Mouse (Mus musculus) ES-E14 (cell line): ENCODE data around the gene Alg12. TPM values are rescaled to one million over a fixed set of nuclear protein-coding genes. Genes with fewer than 3 reads are reported as not detected.

Source experiments
- DNase-seq: peaks from one replicate; pipeline ENCODE4 v3.0.0-alpha.2; 2013; ENCODE audit warnings: low read depth, low spot score
- H3K27ac ChIP-seq: 2 replicates; pipeline ENCODE4 v1.5.1; 2012; ENCODE audit warnings: low read depth, mild to moderate bottlenecking, low read length, moderate library complexity, mixed read lengths; ENCODE audit not compliant: poor library complexity, insufficient read depth, severe bottlenecking
- H3K36me3 ChIP-seq: 2 replicates; pipeline ENCODE4 v1.6.1; 2012; ENCODE audit warnings: mild to moderate bottlenecking, low read length, moderate library complexity, mixed read lengths; ENCODE audit not compliant: control insufficient read depth, poor library complexity, insufficient read depth, severe bottlenecking
- H3K4me1 ChIP-seq, 2 experiments: fragments of 150-350 bp in 1 of 2; sonication (generic) in 1 of 2; 2 replicates each; pipeline ENCODE4 v1.6.1; 2012; ENCODE audit warnings: low read length in 2 of 2, mild to moderate bottlenecking in 1 of 2, mixed read lengths in 1 of 2; ENCODE audit not compliant: control insufficient read depth in 2 of 2, insufficient read depth in 2 of 2, poor library complexity in 1 of 2
- H3K4me3 ChIP-seq, 2 experiments: fragments of 150-350 bp in 1 of 2; sonication (generic) in 1 of 2; 2 replicates each; pipeline ENCODE4 v1.5.1; 2012; ENCODE audit warnings: low read length in 2 of 2, low read depth in 1 of 2, mild to moderate bottlenecking in 1 of 2, mixed read lengths in 1 of 2; ENCODE audit not compliant: insufficient read depth in 1 of 2, poor library complexity in 1 of 2, severe bottlenecking in 1 of 2
- H3K9ac ChIP-seq: 2 replicates; pipeline ENCODE4 v1.6.1; 2012; ENCODE audit warnings: low read depth, mild to moderate bottlenecking, low read length, mixed read lengths; ENCODE audit not compliant: poor library complexity, insufficient read depth, severe bottlenecking
- H3K9me3 ChIP-seq: fragments of 150-350 bp; sonication (generic); 2 replicates; pipeline ENCODE4 v1.6.1; 2012; ENCODE audit warnings: low read depth, mild to moderate bottlenecking, low read length; ENCODE audit not compliant: control insufficient read depth, insufficient read depth
- CHD2 ChIP-seq: IDR thresholded peaks from 2 replicates; pipeline ENCODE4 v1.6.1; 2014; ENCODE audit warnings: mild to moderate bottlenecking, low read depth, low read length, inconsistent platforms
- HCFC1 ChIP-seq: IDR thresholded peaks from 2 replicates; pipeline ENCODE4 v1.6.1; 2012; ENCODE audit warnings: low read length, inconsistent platforms, borderline replicate concordance; ENCODE audit not compliant: insufficient read depth
- MAFK ChIP-seq: IDR thresholded peaks from 2 replicates; pipeline ENCODE4 v1.6.1; 2014; ENCODE audit warnings: mild to moderate bottlenecking, low read depth, low read length, inconsistent platforms; ENCODE audit not compliant: insufficient read depth
- ZC3H11A ChIP-seq: IDR thresholded peaks from 2 replicates; pipeline ENCODE4 v1.6.1; 2012; ENCODE audit warnings: low read depth, mild to moderate bottlenecking, inconsistent platforms, low read length, borderline replicate concordance
- ZNF384 ChIP-seq: IDR thresholded peaks from 2 replicates; pipeline ENCODE4 v1.6.1; 2012; ENCODE audit warnings: low read depth, low read length, inconsistent platforms
- in situ Hi-C, 2 experiments: fragments of 600-800 bp; cut with MboI; formaldehyde crosslinking; loops; one replicate each; pipeline ENCODE4 v1.15.1; 2025; ENCODE audit warnings: low sequenced_read_pairs in 2 of 2, inconsistent platforms in 1 of 2; ENCODE audit not compliant: unreplicated experiment in 2 of 2
- total RNA-seq: library from RNA; depleted of rRNA; stranded (reverse); fragments of 300-350 nt; gene quantifications from 2 replicates; pipeline ENCODE4 v1.2.3, GENCODE M21; 2012

Alg12 gene
- total RNA-seq, 1 experiment, result 17.8 TPM

GRCm38 (mm10) chr15:88843486-88844097, 24.5 kb upstream of the Alg12 start:
- H3K36me3 ChIP-seq, result no peaks in the 10 kb centered on the region
- in situ Hi-C loops, result no loop called here
- no peak overlapping the region for H3K27ac ChIP-seq
- no peak overlapping the region for H3K4me3 ChIP-seq
- no peaks in the 10 kb centered on the region for H3K9me3 ChIP-seq
- H3K9ac ChIP-seq, result no peak overlapping the region
- peaks cover 5 to 16% of the 10 kb centered on the region in 2 experiments; a peak in 3 of 4 replicates for H3K4me1 ChIP-seq
- TF ChIP-seq ZNF384, result no peak
- no peak for TF ChIP-seq CHD2
- no peak for TF ChIP-seq ZC3H11A
- TF ChIP-seq MAFK, result no peak
- no peak for TF ChIP-seq HCFC1
- no peak for DNase-seq

- no peak for TF ChIP-seq ZC3H11A
- no peak for TF ChIP-seq MAFK
- TF ChIP-seq HCFC1, result no peak
- TF ChIP-seq CHD2, result no peak
- TF ChIP-seq ZNF384, result no peak
- DNase-seq, result no peak
- H3K4me1 ChIP-seq, result peaks cover 5 to 16% of the 10 kb centered on the region in 2 experiments; a peak in 3 of 4 replicates
- no peak overlapping the region for H3K9ac ChIP-seq
- no peak overlapping the region for H3K4me3 ChIP-seq
- H3K9me3 ChIP-seq, result no peaks in the 10 kb centered on the region
- H3K36me3 ChIP-seq, result no peaks in the 10 kb centered on the region
- no peak overlapping the region for H3K27ac ChIP-seq
- in situ Hi-C loops, result no loop called here
These were observed 23.2 kb upstream of the Alg12 start for GRCm38 (mm10) chr15:88842300-88842673.

- in situ Hi-C loops, result no loop called here
These were observed 22.6 kb upstream of the Alg12 start for GRCm38 (mm10) chr15:88841580-88842299.

GRCm38 (mm10) chr15:88841160-88841559, 22.0 kb upstream of the Alg12 start:
- no peak for DNase-seq
- no peaks in the 10 kb centered on the region for H3K9me3 ChIP-seq
- H3K4me3 ChIP-seq, result no peak overlapping the region
- no peak overlapping the region for H3K27ac ChIP-seq
- H3K36me3 ChIP-seq, result no peaks in the 10 kb centered on the region
- no peak overlapping the region for H3K9ac ChIP-seq
- H3K4me1 ChIP-seq, result peaks cover 5 to 20% of the 10 kb centered on the region in 2 experiments; a peak in 3 of 4 replicates
- TF ChIP-seq ZNF384, result no peak
- no peak for TF ChIP-seq HCFC1
- no peak for TF ChIP-seq ZC3H11A
- TF ChIP-seq MAFK, result no peak
- TF ChIP-seq CHD2, result no peak
- in situ Hi-C loops, result no loop called here

More at GRCm38 (mm10) chr15:88841580-88842299, 22.6 kb upstream of the Alg12 start:
- DNase-seq, result no peak
- H3K4me1 ChIP-seq, result peaks cover 5 to 16% of the 10 kb centered on the region in 2 experiments; a peak in 3 of 4 replicates
- H3K9me3 ChIP-seq, result no peaks in the 10 kb centered on the region
- no peak overlapping the region for H3K4me3 ChIP-seq
- H3K27ac ChIP-seq, result no peak overlapping the region
- H3K9ac ChIP-seq, result no peak overlapping the region
- no peaks in the 10 kb centered on the region for H3K36me3 ChIP-seq
- no peak for TF ChIP-seq ZNF384
- TF ChIP-seq CHD2, result no peak
- no peak for TF ChIP-seq HCFC1
- TF ChIP-seq MAFK, result no peak
- TF ChIP-seq ZC3H11A, result no peak
